ENCODE assay signal across 8 mouse cellular contexts in genomic region chr7:29767058-29767686, GRCm38 (mm10). TPM values are rescaled to one million over a fixed set of nuclear protein-coding genes. Genes with fewer than 3 reads are reported as not detected.
A peak's percentile ranks its signal among the peaks of the same experiment; 100 is the strongest.
DNase-seq lines count a peak whose midpoint lies in the region; ATAC-seq lines count a peak whose summit lies in the region.

No protein-coding gene starts in this region.

- WGBS in hindbrain, embryonic 13.5 days, result 2% methylated on average over 15 of the region's 15 CpGs

- peaks cover 31% of the 10 kb centered on the region for H3K4me1 ChIP-seq in hindbrain, embryonic 13.5 days (replicated peaks)

- peak; percentile 44 for ATAC-seq in hindbrain, embryonic 13.5 days (ENCODE audit: low FRiP score)

- H3K9me3 ChIP-seq in hindbrain, embryonic 13.5 days, result no peaks in the 10 kb centered on the region

- peaks cover 11% of the 10 kb centered on the region; the same call in 1 of the 2 replicates for H3K36me3 ChIP-seq in hindbrain, embryonic 13.5 days

- peak overlapping the region; percentile 72 for H3K4me2 ChIP-seq in hindbrain, embryonic 13.5 days

- no peaks in the 10 kb centered on the region for H3K27me3 ChIP-seq in hindbrain, embryonic 13.5 days

- H3K27ac ChIP-seq in hindbrain, embryonic 13.5 days, result peak overlapping the region; percentile 78

- peak; percentile 90 for DNase-seq in R1 (ENCODE audit: low read depth, low spot score)
- peak; percentile 87 to 92 for DNase-seq in cerebellum, postnatal 14 days
- peak; percentile 71 to 78 for DNase-seq in frontal cortex, postnatal 14 days (ENCODE audit: low spot score in 2 of 2)
- DNase-seq in layer of hippocampus, postnatal 25 days (ENCODE audit: extremely low spot score in 1 of 2, low spot score in 1 of 2), result peak; percentile 70 to 74
- DNase-seq in lung, postnatal 25 days (ENCODE audit: low spot score), result peak; percentile 87
- DNase-seq in retina, postnatal 1 day, result peak; percentile 92
- peak; percentile 60 for DNase-seq in urinary bladder, adult 2 months (ENCODE audit: low spot score)

- H3K9ac ChIP-seq in hindbrain, embryonic 13.5 days, result peak overlapping the region; percentile 72

- peak overlapping the region; percentile 69 for H3K4me3 ChIP-seq in hindbrain, embryonic 13.5 days

RNA-seq across cellular contexts. Expression of gene Zfp84, which starts 1.2 kb away (rescaled TPM):
- 17.2 and 17.3 TPM in 2 replicates for polyA plus RNA-seq in hindbrain, embryonic 13.5 days (2015; fragmentation: Nextera tagmentation; extraction: Ambion mirVana)
- 10 to 100 TPM; 18.6 to 19.0 TPM for total RNA-seq in layer of hippocampus, postnatal 25 days (2021)
- 9.7 and 10.1 TPM in 2 replicates for polyA plus RNA-seq in urinary bladder, adult 2 months (2012; rRNA removed)

RNA-seq across cellular contexts. Expression of gene Zfp30, which starts 16.6 kb away (rescaled TPM):
- 14.2 and 14.7 TPM in 2 replicates for polyA plus RNA-seq in hindbrain, embryonic 13.5 days (2015; fragmentation: Nextera tagmentation; extraction: Ambion mirVana)
- 10 to 100 TPM in 1 of 2 experiments, 1 to 10 TPM in 1; 9.6 to 10.9 TPM for total RNA-seq in layer of hippocampus, postnatal 25 days (2021)
- 2.7 and 3.7 TPM in 2 replicates for polyA plus RNA-seq in urinary bladder, adult 2 months (2012; rRNA removed)

RNA-seq across cellular contexts. Expression of gene Catsperg2, which starts 40.3 kb away (rescaled TPM):
- polyA plus RNA-seq in hindbrain, embryonic 13.5 days (2015; fragmentation: Nextera tagmentation; extraction: Ambion mirVana), result 0.26 and 0.32 TPM in 2 replicates
- total RNA-seq in layer of hippocampus, postnatal 25 days (2021), result under 1 TPM in 1 of 2 experiments, not detected in 1; 0.52 TPM
- polyA plus RNA-seq in urinary bladder, adult 2 months (2012; rRNA removed), result not detected in 2 replicates

RNA-seq across cellular contexts. Expression of gene Zfp790, which starts 48.7 kb away (rescaled TPM):
- 28.6 and 30.0 TPM in 2 replicates for polyA plus RNA-seq in hindbrain, embryonic 13.5 days (2015; fragmentation: Nextera tagmentation; extraction: Ambion mirVana)
- 10 to 100 TPM; 21.0 to 22.0 TPM for total RNA-seq in layer of hippocampus, postnatal 25 days (2021)
- polyA plus RNA-seq in urinary bladder, adult 2 months (2012; rRNA removed), result 8.8 and 9.2 TPM in 2 replicates

Comparison
In these comparisons a context has a peak if more than half of its experiments do, and no peak if none do; other contexts are left out.
1. Peak in every context shown above with its lines: DNase-seq, ATAC-seq, H3K4me3 ChIP-seq and H3K27ac ChIP-seq.